Mouse (Mus musculus) megakaryocyte, embryonic 14.5 days (primary cell): ENCODE measurements around the gene Faf2.

Source experiments
- FLI1 ChIP-seq: IDR thresholded peaks from 2 replicates; pipeline ENCODE4 v1.6.1; 2012; ENCODE audit warnings: low read length, inconsistent platforms, mixed read lengths
- GATA1 ChIP-seq: IDR thresholded peaks from 3 replicates; pipeline ENCODE4 v1.6.1; 2012; ENCODE audit warnings: mixed read lengths, low read length, inconsistent platforms, borderline replicate concordance

DNA sequence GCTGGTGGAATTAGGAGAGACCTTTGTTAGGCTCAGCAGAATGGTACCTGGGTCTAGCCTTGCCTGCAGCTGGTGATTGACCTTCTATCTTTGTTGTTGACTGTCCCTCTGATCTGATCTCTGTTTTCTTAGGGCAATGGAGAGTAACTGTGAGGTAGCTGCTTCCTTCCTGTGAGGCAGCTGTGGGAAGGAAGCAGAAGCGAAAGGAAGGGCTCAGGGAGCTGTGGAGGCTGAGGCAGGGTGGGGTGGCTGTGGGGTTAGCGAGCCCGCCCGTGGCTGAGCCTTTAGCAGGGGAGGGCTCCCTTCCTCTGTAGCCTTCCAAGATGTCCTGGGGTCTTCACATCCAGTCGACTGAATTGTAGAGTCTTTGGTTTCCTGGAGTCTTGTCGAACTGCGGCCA, 80.9 kb downstream of the Faf2 start:
- TF ChIP-seq GATA1, result no peak
- TF ChIP-seq FLI1, result no peak
